Mouse (Mus musculus) granulocyte monocyte progenitor cell, adult 5-6 weeks (primary cell): ENCODE measurements around the gene Mtch2. TPM values are rescaled to one million over a fixed set of nuclear protein-coding genes. Genes with fewer than 3 reads are reported as not detected.
"Not testable (repeated sequence)": the region's sequence is repeated elsewhere in the genome, so short reads cannot be mapped to it uniquely, and the experiment has no call there.

ENCODE experiments used
- ATAC-seq: replicated peaks from 2 replicates; pipeline ENCODE4 v1.8.0; 2016; ENCODE audit warnings: mild to moderate bottlenecking, moderate TSS enrichment, inconsistent platforms; ENCODE audit not compliant: poor library complexity, severe bottlenecking
- total RNA-seq, 2 experiments: library from RNA; stranded (forward) in 1 of 2; stranded (reverse) in 1 of 2; fragments of 200-712, 200-1000 nt in 1 of 2; fragments of >200 nt in 1 of 2; fragmentation: Nextera tagmentation in 1 of 2; gene quantifications; 2 replicates each; pipeline ENCODE4 v1.2.3; 2014 to 2017

Mtch2 gene
- total RNA-seq (2014; fragmentation: Nextera tagmentation) (152 and 169 TPM in 2 replicates), total RNA-seq (2017) (206 and 241 TPM in 2 replicates)

- ATAC-seq, result peak; percentile 90
These were observed at the start of gene Mtch2 for GRCm38 (mm10) chr2:90846955-90847680. TSS of gene Mtch2 (plus strand) at chr2:90847155.

- ATAC-seq, result no peak
These were observed 38.5 kb upstream of the Mtch2 start for GRCm38 (mm10) chr2:90808241-90809126.

GRCm38 (mm10) chr2:90810751-90811150 is 36.2 kb upstream of the Mtch2 start:
- ATAC-seq, result peak; percentile 25; the same call in 1 of the 2 replicates

GRCm38 (mm10) chr2:90815266-90815665 is 31.7 kb upstream of the Mtch2 start:
- no peak for ATAC-seq

- no peak for ATAC-seq
These were observed 30.8 kb upstream of the Mtch2 start for GRCm38 (mm10) chr2:90816144-90816543.

- no peak for ATAC-seq
These were observed 28.2 kb upstream of the Mtch2 start for GRCm38 (mm10) chr2:90818710-90819109.

GRCm38 (mm10) chr2:90820894-90821293 is 26.1 kb upstream of the Mtch2 start:
- no peak for ATAC-seq

- ATAC-seq, result no peak
These were observed 24.0 kb upstream of the Mtch2 start for GRCm38 (mm10) chr2:90822978-90823377.

- no peak for ATAC-seq
These were observed 23.2 kb upstream of the Mtch2 start for GRCm38 (mm10) chr2:90823781-90824180.

GRCm38 (mm10) chr2:90824528-90824927 is 22.4 kb upstream of the Mtch2 start:
- ATAC-seq, result not testable (repeated sequence)

GRCm38 (mm10) chr2:90825515-90826172 is 21.3 kb upstream of the Mtch2 start:
- ATAC-seq, result no peak

GRCm38 (mm10) chr2:90828739-90829138 is 18.2 kb upstream of the Mtch2 start:
- ATAC-seq, result no peak

GRCm38 (mm10) chr2:90833502-90833901 is 13.5 kb upstream of the Mtch2 start:
- ATAC-seq, result no peak

GRCm38 (mm10) chr2:90838621-90839020 is 8.3 kb upstream of the Mtch2 start:
- ATAC-seq, result no peak

GRCm38 (mm10) chr2:90843666-90844065 is 3.3 kb upstream of the Mtch2 start:
- ATAC-seq, result no peak

- ATAC-seq, result no peak
These were observed 2.7 kb upstream of the Mtch2 start for GRCm38 (mm10) chr2:90844262-90844661.

GRCm38 (mm10) chr2:90845234-90845633 is 1.7 kb upstream of the Mtch2 start:
- ATAC-seq, result no peak

- no peak for ATAC-seq
These were observed 784 bp upstream of the Mtch2 start for GRCm38 (mm10) chr2:90846171-90846570.

GRCm38 (mm10) chr2:90846597-90846954 is 379 bp upstream of the Mtch2 start:
- ATAC-seq, result peak; percentile 16

GRCm38 (mm10) chr2:90847681-90848050 is 711 bp downstream of the Mtch2 start:
- no peak for ATAC-seq

- no peak for ATAC-seq
These were observed 1.4 kb downstream of the Mtch2 start for GRCm38 (mm10) chr2:90848331-90848730.
